Mouse (Mus musculus) regulatory T cell (primary cell): ENCODE data around the gene Fam163a.

ENCODE experiments used
- in situ Hi-C: fragments of 300-600 bp; cut with MboI, MseI; formaldehyde crosslinking; loops from one replicate; pipeline ENCODE4 v1.15.1; 2025; ENCODE audit warnings: high pct_unique_total_duplicates

The Fam163a gene

DNA sequence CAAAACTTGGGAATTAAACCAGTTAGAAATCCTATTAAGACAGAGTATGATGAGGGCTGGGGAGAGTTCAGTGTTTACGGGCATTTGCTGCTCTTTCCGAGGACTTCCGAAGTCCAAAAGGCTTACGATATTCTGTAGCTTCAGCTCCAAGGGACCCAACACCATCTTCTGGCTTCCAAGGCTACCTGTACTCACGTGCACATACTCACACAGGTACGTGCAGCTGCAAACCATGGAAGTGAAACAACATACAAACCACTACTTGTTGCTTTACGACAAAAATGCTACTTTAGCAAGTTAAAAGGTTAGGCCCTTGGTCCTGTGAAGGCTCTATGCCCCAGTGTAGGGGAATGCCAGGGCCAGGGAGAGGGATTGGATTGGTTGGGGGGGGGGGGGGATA is 170.9 kb downstream of the Fam163a start:
- in situ Hi-C loops: loop anchor here (10.0 kb wide), 1 partner anchor 999 kb away; no protein-coding TSS in a partner anchor

- in situ Hi-C loops: loop anchor here (10.0 kb wide), 1 partner anchor 54 kb away; the partner anchor contains the start of gene Cep350
Observed at GRCm38 (mm10) chr1:156028340-156028975, 176.4 kb downstream of the Fam163a start.

- in situ Hi-C loops: loop anchor here (10.0 kb wide), 1 partner anchor 53 kb away; the partner anchor contains the start of gene Cep350
Observed at GRCm38 (mm10) chr1:156027849-156028248, 177.0 kb downstream of the Fam163a start.
